Comparison of ENCODE assay signal across 17 mouse cellular contexts in the genomic region with DNA sequence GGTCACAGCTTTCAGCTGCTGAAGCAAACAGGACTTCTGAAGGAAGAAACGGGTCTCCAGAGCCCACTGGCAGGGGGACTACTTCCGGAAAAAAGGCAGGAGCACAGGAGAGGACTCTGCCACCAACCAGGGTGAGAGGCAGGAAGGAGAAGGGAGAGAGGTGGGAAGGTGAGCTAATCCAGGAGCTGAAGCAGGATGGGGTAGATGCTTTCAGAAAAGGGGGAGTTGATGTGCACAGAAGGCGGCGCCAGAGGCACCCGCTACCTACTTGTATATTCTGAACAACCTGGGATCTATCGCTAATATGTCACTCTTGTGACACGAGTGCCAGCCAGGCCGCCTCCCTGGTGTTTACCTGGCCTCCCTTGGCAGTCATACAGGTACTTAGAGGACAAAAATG. TPM values are rescaled to one million over a fixed set of nuclear protein-coding genes. Genes with fewer than 3 reads are reported as not detected.
DNase-seq lines count a peak whose midpoint lies in the region; ATAC-seq and TF ChIP-seq lines count a peak whose summit lies in the region.
"Had no signal": no experiment of that assay in that cellular context is flagged by ENCODE, and none has a peak within 500 bp of the region (broad histone marks: within the 10 kb centered on the region; RNA-seq: fewer than 3 reads in every experiment).

A gene (plus strand): TSS at position 301 of the 400 bp plus-strand sequence.

- intact Hi-C loops in heart, postnatal 36 days (cut with DNase I) = loop anchor here (1.0 kb wide), 1 partner anchor 43 kb away; no protein-coding TSS in a partner anchor
- intact Hi-C loops in left cerebral cortex, postnatal 14 days (cut with DNase I) = no loop called here

- no peak for TF ChIP-seq POLR2A in lung, adult 2 months (IDR thresholded peaks at IDR 0.05; ENCODE audit: borderline replicate concordance, extremely low read depth, low read depth, low read length)

- ATAC-seq in heart, embryonic 14.5 days (ENCODE audit: insufficient number of reproducible peaks, insufficient read depth, low FRiP score, low read depth) = no peak
- no peak for ATAC-seq in lung, embryonic 16.5 days (ENCODE audit: low read depth)
- ATAC-seq in erythroid progenitor cell, adult 5-6 weeks (replicated peaks; ENCODE audit: low FRiP score, poor library complexity, severe bottlenecking) = 0 out of 2 replicates have a peak, but pooled peaks have one; percentile 3
- no peak for ATAC-seq in neural tube, embryonic 15.5 days (ENCODE audit: low FRiP score)

- DNase-seq in heart, postnatal 36 days = no peak
- no peak for DNase-seq in lung, adult 2 months
- DNase-seq in left cerebral cortex, postnatal 14 days (ENCODE audit: low spot score in 2 of 2) = no peak

- no peak within 1 kb of the TSS for H3K27ac ChIP-seq in heart, embryonic 14.5 days (replicated peaks in 1 of 2; ENCODE audit: control insufficient read depth in 1 of 2, insufficient read depth in 1 of 2, low read depth in 2 of 2, low read length in 2 of 2)
- H3K27ac ChIP-seq in lung, embryonic 16.5 days (ENCODE audit: low read length) = no peak within 1 kb of the TSS
- no peak within 1 kb of the TSS for H3K27ac ChIP-seq in neural tube, embryonic 15.5 days (replicated peaks)
- H3K27ac ChIP-seq: midbrain, embryonic 12.5 days had no signal

- no peaks in the 10 kb centered on the region for H3K36me3 ChIP-seq in heart, embryonic 14.5 days (ENCODE audit: control insufficient read depth, insufficient read depth, low read length)
- H3K36me3 ChIP-seq in lung, embryonic 16.5 days (ENCODE audit: control insufficient read depth, insufficient read depth, low read length) = no peaks in the 10 kb centered on the region
- H3K36me3 ChIP-seq in neural tube, embryonic 15.5 days = no peaks in the 10 kb centered on the region
- H3K36me3 ChIP-seq: midbrain, embryonic 12.5 days had no signal

- H3K27me3 ChIP-seq in heart, embryonic 14.5 days (ENCODE audit: control insufficient read depth, insufficient read depth, low read length) = peaks cover 2% of the 10 kb centered on the region; the same call in 1 of the 2 replicates
- H3K27me3 ChIP-seq in lung, embryonic 16.5 days (ENCODE audit: control insufficient read depth, insufficient read depth, low read depth, low read length) = peaks cover 13% of the 10 kb centered on the region
- peaks cover 25% of the 10 kb centered on the region for H3K27me3 ChIP-seq in neural tube, embryonic 15.5 days (replicated peaks)

- no peak for TF ChIP-seq CTCF in lung, adult 2 months (IDR thresholded peaks at IDR 0.05; ENCODE audit: insufficient read depth, low read length)

- peak within 1 kb of the TSS; percentile 27; the same call in 1 of the 2 replicates for H3K4me2 ChIP-seq in heart, embryonic 14.5 days (ENCODE audit: low read length)
- H3K4me2 ChIP-seq in lung, embryonic 16.5 days (ENCODE audit: low read depth, low read length) = peak within 1 kb of the TSS; percentile 0; the same call in 1 of the 2 replicates
- peak within 1 kb of the TSS; percentile 9; the same call in 1 of the 2 replicates for H3K4me2 ChIP-seq in neural tube, embryonic 15.5 days
- H3K4me2 ChIP-seq: midbrain, embryonic 12.5 days had no signal

- H3K9me3 ChIP-seq in heart, embryonic 14.5 days (ENCODE audit: control insufficient read depth, low read length) = no peaks in the 10 kb centered on the region
- H3K9me3 ChIP-seq in lung, embryonic 16.5 days (ENCODE audit: control insufficient read depth, low read length) = no peaks in the 10 kb centered on the region
- H3K9me3 ChIP-seq in neural tube, embryonic 15.5 days (replicated peaks) = no peaks in the 10 kb centered on the region
- H3K9me3 ChIP-seq: midbrain, embryonic 12.5 days had no signal

- no peak within 1 kb of the TSS for H3K4me3 ChIP-seq in heart, embryonic 14.5 days (ENCODE audit: control insufficient read depth in 1 of 2, insufficient read depth in 1 of 2, low read depth in 1 of 2, low read length in 2 of 2)
- no peak within 1 kb of the TSS for H3K4me3 ChIP-seq in lung, embryonic 16.5 days (ENCODE audit: low read length)
- no peak within 1 kb of the TSS for H3K4me3 ChIP-seq in lung, adult 2 months (replicated peaks; ENCODE audit: extremely low read depth, low read depth, low read length)
- no peak within 1 kb of the TSS for H3K4me3 ChIP-seq in neural tube, embryonic 15.5 days (replicated peaks)
- H3K4me3 ChIP-seq: erythroblast, embryonic 14.5 days; midbrain, embryonic 12.5 days had no signal

- 82% methylated on average over 8 of the region's 8 CpGs for WGBS in heart, embryonic 14.5 days
- WGBS in lung, embryonic 16.5 days = 76% methylated on average over 8 of the region's 8 CpGs
- 72% methylated on average over 8 of the region's 8 CpGs for WGBS in lung, adult 2 months
- 88% methylated on average over 8 of the region's 8 CpGs for WGBS in neural tube, embryonic 15.5 days

- peaks cover 13 to 28% of the 10 kb centered on the region in 2 experiments for H3K4me1 ChIP-seq in heart, embryonic 14.5 days (ENCODE audit: control insufficient read depth in 2 of 2, insufficient read depth in 2 of 2, low read length in 2 of 2)
- H3K4me1 ChIP-seq in lung, embryonic 16.5 days (replicated peaks; ENCODE audit: control insufficient read depth, insufficient read depth, low read length) = peaks cover 17% of the 10 kb centered on the region; the same call in 1 of the 2 replicates
- H3K4me1 ChIP-seq in lung, adult 2 months (ENCODE audit: control insufficient read depth, insufficient read depth, low read length) = no peaks in the 10 kb centered on the region
- H3K4me1 ChIP-seq in neural tube, embryonic 15.5 days = peaks cover 13% of the 10 kb centered on the region

- H3K9ac ChIP-seq in heart, embryonic 14.5 days (ENCODE audit: low read length) = no peak within 1 kb of the TSS
- no peak within 1 kb of the TSS for H3K9ac ChIP-seq in lung, embryonic 16.5 days (ENCODE audit: low read length)
- H3K9ac ChIP-seq in neural tube, embryonic 15.5 days (replicated peaks) = no peak within 1 kb of the TSS
- H3K9ac ChIP-seq: liver, postnatal 0 days; midbrain, embryonic 12.5 days had no signal

RNA-seq across cellular contexts. Expression of the gene that starts here (rescaled TPM):
- not detected in 2 replicates for polyA plus RNA-seq in heart, embryonic 14.5 days (2014; fragmentation: Nextera tagmentation; extraction: Ambion mirVana)
- total RNA-seq in heart, postnatal 36 days (2021) = not detected
- not detected in 2 replicates for polyA plus RNA-seq in lung, embryonic 16.5 days (2015; fragmentation: Nextera tagmentation; extraction: Ambion mirVana)
- polyA plus RNA-seq in lung, adult 2 months (2012; rRNA removed) = not detected in 2 replicates
- not detected in 2 replicates for total RNA-seq in erythroid progenitor cell, adult 5-6 weeks (2015; ENCODE audit: low replicate concordance)
- not detected in 2 replicates for total RNA-seq in erythroid progenitor cell, adult 5-6 weeks (2017; ENCODE audit: low replicate concordance)
- not detected in 2 replicates for polyA plus RNA-seq in neural tube, embryonic 15.5 days (2015; fragmentation: Nextera tagmentation; extraction: Ambion mirVana)
- not detected for total RNA-seq in left cerebral cortex, postnatal 14 days (2021)
- total RNA-seq: adrenal gland, postnatal 14 days; gastrocnemius, postnatal 36 days; layer of hippocampus, adult 8-10 months; left cerebral cortex, postnatal 36 days had no signal
- polyA plus RNA-seq: CD4-positive, CD25-positive, alpha-beta regulatory T cell, adult 4 months; cortical plate, adult 2 months; erythroblast, embryonic 14.5 days; liver, postnatal 0 days; midbrain, embryonic 12.5 days; neural tube, embryonic 11.5 days had no signal

Comparison
In these comparisons a context has a peak if more than half of its experiments do, and no peak if none do; other contexts are left out.
1. Peak in ATAC-seq in erythroid progenitor cell, adult 5-6 weeks; RNA of the gene not detected or under 1 TPM.